Mouse (Mus musculus) erythroid progenitor cell, adult 5-6 weeks (primary cell): ENCODE data around the gene Klhdc8b. TPM values are rescaled to one million over a fixed set of nuclear protein-coding genes. Genes with fewer than 3 reads are reported as not detected.

Experiments used
- ATAC-seq: replicated peaks from 2 replicates; pipeline ENCODE4 v1.8.0; 2016; ENCODE audit warnings: moderate number of reproducible peaks, mild to moderate bottlenecking, moderate TSS enrichment, inconsistent platforms; ENCODE audit not compliant: poor library complexity, low FRiP score, severe bottlenecking
- total RNA-seq, 2 experiments: library from RNA; stranded (forward) in 1 of 2; stranded (reverse) in 1 of 2; fragments of 150-400 nt in 1 of 2; fragments of 186-747, 209-891 nt in 1 of 2; gene quantifications; 2 replicates each; pipeline versions ENCODE4 v1.2.3 to v1.2.4; 2015 to 2017; ENCODE audit warnings: low replicate concordance in 2 of 2

The Klhdc8b gene
- total RNA-seq, 2 experiments from 2014 or later, result 2.5 TPM; not detected in 1

- no peak for ATAC-seq
These were observed 60.0 kb downstream of the Klhdc8b start for GRCm38 (mm10) chr9:108401186-108401960.

DNA sequence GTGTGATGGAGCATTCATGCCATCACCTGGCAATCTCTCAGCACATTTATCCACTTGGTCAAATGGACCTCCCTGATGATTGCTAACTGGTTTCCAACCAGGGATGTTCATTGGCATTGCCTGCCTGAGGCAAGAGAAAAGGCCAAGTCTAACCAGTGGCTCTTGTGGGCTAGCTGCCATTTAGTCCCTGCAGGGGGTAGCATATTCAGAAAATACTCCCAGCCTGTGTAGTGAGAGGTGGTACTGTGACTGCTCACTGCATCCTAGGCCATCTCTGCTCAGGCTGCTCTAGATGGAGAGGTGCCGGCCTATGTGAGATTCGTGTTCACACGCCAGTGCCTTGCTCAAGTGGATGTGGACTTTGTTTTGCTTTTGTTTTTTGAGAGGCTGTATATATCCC, 63.1 kb downstream of the Klhdc8b start:
- ATAC-seq, result no peak

Other genes starting within 250 kb of the Klhdc8b start
- 11.2 and 14.3 TPM in 2 replicates for gene Dag1, start 197.6 kb downstream of the Klhdc8b start, total RNA-seq (2015; ENCODE audit: low replicate concordance)
- gene Dag1, start 197.6 kb downstream of the Klhdc8b start, total RNA-seq (2017; ENCODE audit: low replicate concordance), result 5.4 and 6.3 TPM in 2 replicates
- not detected in 2 replicates for gene Nicn1, start 171.2 kb downstream of the Klhdc8b start, total RNA-seq (2015; ENCODE audit: low replicate concordance)
- 0.64 and 0.91 TPM in 2 replicates for gene Nicn1, start 171.2 kb downstream of the Klhdc8b start, total RNA-seq (2017; ENCODE audit: low replicate concordance)
- gene Amt, start 164.7 kb downstream of the Klhdc8b start, total RNA-seq (2015; ENCODE audit: low replicate concordance), result not detected in 2 replicates
- not detected in 2 replicates for gene Amt, start 164.7 kb downstream of the Klhdc8b start, total RNA-seq (2017; ENCODE audit: low replicate concordance)
- 157 and 175 TPM in 2 replicates for gene Rhoa, start 155.5 kb downstream of the Klhdc8b start, total RNA-seq (2015; ENCODE audit: low replicate concordance)
- gene Rhoa, start 155.5 kb downstream of the Klhdc8b start, total RNA-seq (2017; ENCODE audit: low replicate concordance), result 253 and 313 TPM in 2 replicates
- 5.9 and 11.5 TPM in 2 replicates for gene Tcta, start 155.4 kb downstream of the Klhdc8b start, total RNA-seq (2015; ENCODE audit: low replicate concordance)
- 2.3 and 2.4 TPM in 2 replicates for gene Tcta, start 155.4 kb downstream of the Klhdc8b start, total RNA-seq (2017; ENCODE audit: low replicate concordance)
- 4,218 and 4,387 TPM in 2 replicates for gene Gpx1, start 122.7 kb downstream of the Klhdc8b start, total RNA-seq (2015; ENCODE audit: low replicate concordance)
- 2,703 and 2,741 TPM in 2 replicates for gene Gpx1, start 122.7 kb downstream of the Klhdc8b start, total RNA-seq (2017; ENCODE audit: low replicate concordance)
- 162 and 251 TPM in 2 replicates for gene Usp4, start 113.7 kb downstream of the Klhdc8b start, total RNA-seq (2015; ENCODE audit: low replicate concordance)
- 123 and 148 TPM in 2 replicates for gene Usp4, start 113.7 kb downstream of the Klhdc8b start, total RNA-seq (2017; ENCODE audit: low replicate concordance)
- 2.1 and 2.2 TPM in 2 replicates for gene 1700102P08Rik, start 68.8 kb downstream of the Klhdc8b start, total RNA-seq (2015; ENCODE audit: low replicate concordance)
- gene 1700102P08Rik, start 68.8 kb downstream of the Klhdc8b start, total RNA-seq (2017; ENCODE audit: low replicate concordance), result 1.2 and 4.6 TPM in 2 replicates
- not detected in 2 replicates for gene Ccdc36, start 33.1 kb downstream of the Klhdc8b start, total RNA-seq (2015; ENCODE audit: low replicate concordance)
- 1.1 TPM in 1 of 2 replicates, not detected in the other for gene Ccdc36, start 33.1 kb downstream of the Klhdc8b start, total RNA-seq (2017; ENCODE audit: low replicate concordance)
- not detected in 2 replicates for gene BC048562, start 25.1 kb downstream of the Klhdc8b start, total RNA-seq (2015; ENCODE audit: low replicate concordance)
- gene BC048562, start 25.1 kb downstream of the Klhdc8b start, total RNA-seq (2017; ENCODE audit: low replicate concordance), result not detected in 2 replicates
- gene Ccdc71, start 1.1 kb downstream of the Klhdc8b start, total RNA-seq (2015; ENCODE audit: low replicate concordance), result 3.4 and 23.4 TPM in 2 replicates
- 9.5 and 14.6 TPM in 2 replicates for gene Ccdc71, start 1.1 kb downstream of the Klhdc8b start, total RNA-seq (2017; ENCODE audit: low replicate concordance)
- gene Lamb2, start 18.2 kb upstream of the Klhdc8b start, total RNA-seq (2015; ENCODE audit: low replicate concordance), result not detected in 2 replicates
- gene Lamb2, start 18.2 kb upstream of the Klhdc8b start, total RNA-seq (2017; ENCODE audit: low replicate concordance), result not detected in 2 replicates
- 52.6 and 63.7 TPM in 2 replicates for gene Usp19, start 29.0 kb upstream of the Klhdc8b start, total RNA-seq (2015; ENCODE audit: low replicate concordance)
- 54.7 and 58.7 TPM in 2 replicates for gene Usp19, start 29.0 kb upstream of the Klhdc8b start, total RNA-seq (2017; ENCODE audit: low replicate concordance)
- 67.5 and 85.1 TPM in 2 replicates for gene Qars, start 46.1 kb upstream of the Klhdc8b start, total RNA-seq (2015; ENCODE audit: low replicate concordance)
- gene Qars, start 46.1 kb upstream of the Klhdc8b start, total RNA-seq (2017; ENCODE audit: low replicate concordance), result 78.3 and 79.2 TPM in 2 replicates
- 92.6 and 141 TPM in 2 replicates for gene Qrich1, start 55.2 kb upstream of the Klhdc8b start, total RNA-seq (2015; ENCODE audit: low replicate concordance)
- 117 and 139 TPM in 2 replicates for gene Qrich1, start 55.2 kb upstream of the Klhdc8b start, total RNA-seq (2017; ENCODE audit: low replicate concordance)
- 28.8 and 75.0 TPM in 2 replicates for gene Impdh2, start 98.7 kb upstream of the Klhdc8b start, total RNA-seq (2015; ENCODE audit: low replicate concordance)
- gene Impdh2, start 98.7 kb upstream of the Klhdc8b start, total RNA-seq (2017; ENCODE audit: low replicate concordance), result 37.1 and 46.5 TPM in 2 replicates
- 16.3 and 22.0 TPM in 2 replicates for gene Ndufaf3, start 105.9 kb upstream of the Klhdc8b start, total RNA-seq (2015; ENCODE audit: low replicate concordance)
- 1.4 and 37.6 TPM in 2 replicates for gene Ndufaf3, start 105.9 kb upstream of the Klhdc8b start, total RNA-seq (2017; ENCODE audit: low replicate concordance)
- 47.8 and 48.7 TPM in 2 replicates for gene Dalrd3, start 108.3 kb upstream of the Klhdc8b start, total RNA-seq (2015; ENCODE audit: low replicate concordance)
- gene Dalrd3, start 108.3 kb upstream of the Klhdc8b start, total RNA-seq (2017; ENCODE audit: low replicate concordance), result 18.7 and 23.7 TPM in 2 replicates
- 2.9 and 6.8 TPM in 2 replicates for gene Wdr6, start 117.2 kb upstream of the Klhdc8b start, total RNA-seq (2015; ENCODE audit: low replicate concordance)
- 1.4 and 3.7 TPM in 2 replicates for gene Wdr6, start 117.2 kb upstream of the Klhdc8b start, total RNA-seq (2017; ENCODE audit: low replicate concordance)
- not detected in 2 replicates for gene P4htm, start 136.1 kb upstream of the Klhdc8b start, total RNA-seq (2015; ENCODE audit: low replicate concordance)
- not detected in 2 replicates for gene P4htm, start 136.1 kb upstream of the Klhdc8b start, total RNA-seq (2017; ENCODE audit: low replicate concordance)
- 36.0 and 49.4 TPM in 2 replicates for gene Arih2, start 187.8 kb upstream of the Klhdc8b start, total RNA-seq (2015; ENCODE audit: low replicate concordance)
- 77.1 and 79.9 TPM in 2 replicates for gene Arih2, start 187.8 kb upstream of the Klhdc8b start, total RNA-seq (2017; ENCODE audit: low replicate concordance)
- gene Slc25a20, start 200.5 kb upstream of the Klhdc8b start, total RNA-seq (2015; ENCODE audit: low replicate concordance), result 4.2 TPM in 1 of 2 replicates, not detected in the other
- gene Slc25a20, start 200.5 kb upstream of the Klhdc8b start, total RNA-seq (2017; ENCODE audit: low replicate concordance), result 2.0 and 6.9 TPM in 2 replicates
- 1.4 and 10.9 TPM in 2 replicates for gene Prkar2a, start 227.7 kb upstream of the Klhdc8b start, total RNA-seq (2015; ENCODE audit: low replicate concordance)
- 1.4 and 1.5 TPM in 2 replicates for gene Prkar2a, start 227.7 kb upstream of the Klhdc8b start, total RNA-seq (2017; ENCODE audit: low replicate concordance)